Mouse (Mus musculus) olfactory bulb, adult 2 months (tissue): ENCODE results near the gene Ppp1r18.

Experiments used
- CTCF ChIP-seq: fragments of 200-500 bp; IDR thresholded peaks from 2 replicates; pipeline ENCODE4 v1.5.1; 2012; ENCODE audit warnings: low read depth, mild to moderate bottlenecking, low read length, moderate library complexity; ENCODE audit not compliant: insufficient read depth
- POLR2A ChIP-seq: fragments of 200-500 bp; IDR thresholded peaks from 2 replicates; pipeline ENCODE4 v1.6.1; 2012; ENCODE audit warnings: mild to moderate bottlenecking, low read depth, low read length, moderate library complexity; ENCODE audit not compliant: insufficient read depth

DNA sequence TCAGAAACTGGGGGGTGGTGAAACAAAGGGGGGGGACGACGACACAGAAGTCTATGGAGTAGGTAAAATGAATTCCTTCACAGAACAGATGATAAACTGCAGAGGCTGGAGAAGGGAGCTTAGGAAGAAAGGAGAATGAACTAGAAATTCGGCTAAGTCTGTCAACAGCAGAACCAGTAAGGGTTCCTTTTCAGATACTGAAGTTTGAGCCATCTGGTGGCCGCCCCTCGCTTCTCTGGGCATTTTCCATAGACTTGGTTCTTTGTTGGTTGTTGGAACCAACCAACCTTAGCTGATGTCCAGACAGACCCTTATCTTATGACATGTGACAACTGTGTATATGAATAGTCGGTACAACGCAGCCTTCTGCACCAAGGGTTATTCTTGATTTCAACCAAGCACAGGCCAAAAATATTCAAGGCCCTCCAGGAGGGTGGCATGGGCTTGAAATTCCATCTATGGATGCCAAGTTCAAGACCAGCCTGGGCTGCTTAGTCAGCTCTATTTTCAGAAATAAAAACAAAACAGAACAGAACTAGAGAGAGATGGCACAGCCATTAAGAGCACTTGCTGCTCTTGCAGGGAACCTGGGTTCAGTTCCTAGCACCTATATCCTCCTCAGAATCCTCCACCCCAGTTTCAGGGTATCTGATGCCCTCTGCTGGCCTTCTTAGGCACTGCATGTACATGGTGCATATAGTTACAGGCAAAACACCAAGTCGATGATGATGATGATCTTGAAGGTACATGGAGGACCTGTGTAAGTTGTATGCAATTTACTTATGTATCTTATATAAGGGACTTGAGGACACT is 5.7 kb downstream of the Ppp1r18 start:
- TF ChIP-seq CTCF: no peak
- no peak for TF ChIP-seq POLR2A
